Mouse (Mus musculus) gonadal fat pad, adult 2 months (tissue): ENCODE results near the gene Rc3h2. TPM values are rescaled to one million over a fixed set of nuclear protein-coding genes. Genes with fewer than 3 reads are reported as not detected.

Experiments
- DNase-seq: peaks from one replicate; pipeline ENCODE4 v3.0.0-alpha.2; 2012; ENCODE audit warnings: low read depth
- polyA plus RNA-seq: library from polyadenylated mRNA; depleted of rRNA; stranded (reverse); fragments of >200 nt; gene quantifications from 2 replicates; pipeline ENCODE4 v1.2.3, GENCODE M21; 2012; rRNA removed

The Rc3h2 gene
- polyA plus RNA-seq, 1 experiment = 9.4 TPM

GRCm38 (mm10) chr2:37338497-37339187 is 84.1 kb downstream of the Rc3h2 start:
- DNase-seq = no peak

GRCm38 (mm10) chr2:37333321-37333720 is 89.4 kb downstream of the Rc3h2 start:
- no peak for DNase-seq

GRCm38 (mm10) chr2:37326215-37326614 is 96.5 kb downstream of the Rc3h2 start, which contains the start of gene Olfr368:
Gene Olfr368 (plus strand): TSS chr2:37326515.
- no peak for DNase-seq

Other genes with a start within 250 kb of the Rc3h2 start
- not detected in 2 replicates for gene Olfr365, start 234.7 kb downstream of the Rc3h2 start, polyA plus RNA-seq
- not detected in 2 replicates for gene Olfr366, start 211.3 kb downstream of the Rc3h2 start, polyA plus RNA-seq
- not detected in 2 replicates for gene Olfr368, start 96.4 kb downstream of the Rc3h2 start, polyA plus RNA-seq
- 11.9 and 12.8 TPM in 2 replicates for gene Pdcl, start 63.6 kb downstream of the Rc3h2 start, polyA plus RNA-seq
- gene Zbtb26, start 20.2 kb upstream of the Rc3h2 start, polyA plus RNA-seq = 4.0 and 4.6 TPM in 2 replicates
- gene Zbtb6, start 20.3 kb upstream of the Rc3h2 start, polyA plus RNA-seq = 2.4 and 2.9 TPM in 2 replicates
- gene Rabgap1, start 20.4 kb upstream of the Rc3h2 start, polyA plus RNA-seq = 15.4 and 15.6 TPM in 2 replicates
- gene Gpr21, start 93.4 kb upstream of the Rc3h2 start, polyA plus RNA-seq = 0.27 and 0.32 TPM in 2 replicates